Mouse (Mus musculus): ENCODE data around the gene Bcs1l. TPM values are rescaled to one million over a fixed set of nuclear protein-coding genes. Genes with fewer than 3 reads are reported as not detected.

Bcs1l gene
- total and polyA plus RNA-seq, 3 experiments = 4.8 to 36.5 (median 26.8) TPM

DNA sequence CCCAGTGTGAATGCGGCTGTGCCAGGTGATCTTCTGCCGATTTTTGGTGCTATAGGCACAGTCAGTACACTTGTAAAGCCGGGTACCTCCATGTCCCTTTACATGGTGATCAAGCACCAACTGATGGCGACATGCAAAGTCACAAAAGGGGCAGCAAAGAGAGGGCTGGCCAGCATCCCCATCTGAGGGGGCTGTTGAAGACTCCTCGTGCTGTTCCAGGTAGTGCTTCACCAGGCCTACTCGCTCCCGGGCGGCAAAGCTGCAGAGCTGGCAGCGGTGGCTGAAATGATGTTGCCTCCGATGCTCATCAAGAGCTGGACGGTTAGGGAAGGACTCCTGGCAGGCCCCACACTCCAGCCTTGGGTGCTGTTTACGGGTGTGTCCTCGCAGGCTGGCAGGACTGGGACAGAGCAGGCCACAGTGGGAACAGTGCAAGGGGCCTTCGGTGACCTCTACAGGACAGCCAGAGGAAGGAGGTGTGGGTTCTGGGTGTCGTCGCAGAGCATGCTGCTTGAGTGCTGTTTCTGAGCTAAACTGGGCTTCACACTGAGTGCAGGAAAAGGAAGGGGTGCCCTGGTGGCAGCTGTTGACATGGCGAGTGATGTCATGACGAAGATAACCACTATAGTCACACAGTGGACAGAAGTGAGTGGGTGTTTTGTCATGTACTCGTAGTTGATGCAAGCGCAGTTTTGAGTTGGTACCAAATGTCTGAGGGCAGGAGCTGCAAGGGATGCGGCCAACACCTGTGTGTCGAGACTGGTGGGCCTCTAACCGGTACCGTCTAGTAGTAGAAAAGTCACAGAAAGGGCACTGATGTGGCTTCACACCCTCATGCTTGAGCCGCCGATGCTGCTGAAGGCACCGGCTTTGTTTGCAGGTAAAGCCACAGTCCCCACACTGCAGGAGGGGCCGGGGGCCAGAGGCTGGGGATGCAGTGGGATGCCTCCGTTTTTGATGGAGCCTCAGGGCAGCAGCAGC, 18.1 kb upstream of the Bcs1l start:
- no peak overlapping the region for H3K4me3 ChIP-seq (ENCODE audit: low read depth, low read length)
- TF ChIP-seq CTCF (IDR thresholded peaks at IDR 0.05; ENCODE audit: low read depth, low read length) (no peak), POLR2AphosphoS5 (IDR thresholded peaks at IDR 0.05; ENCODE audit: insufficient replicate concordance, low read depth, low read length) (no peak), GATA1 (IDR thresholded peaks at IDR 0.05; ENCODE audit: borderline replicate concordance, low read length) (no peak), GATA2 (IDR thresholded peaks at IDR 0.05; ENCODE audit: borderline replicate concordance, low read depth, low read length) (no peak), TAL1 (conservative IDR thresholded peaks at IDR 0.05; ENCODE audit: low read depth, low read length) (no peak)
- no peaks in the 10 kb centered on the region for H3K9me3 ChIP-seq (replicated peaks)
- H3K27me3 ChIP-seq (ENCODE audit: insufficient read depth, low read length) = no peaks in the 10 kb centered on the region
- DNase-seq (ENCODE audit: low spot score) (no peak), ATAC-seq (ENCODE audit: extremely low read depth, insufficient number of reproducible peaks, low FRiP score, poor library complexity, severe bottlenecking) (no peak)
- H3K36me3 ChIP-seq (replicated peaks) = peaks cover 94% of the 10 kb centered on the region
- peaks cover 10% of the 10 kb centered on the region for H3K4me1 ChIP-seq (ENCODE audit: insufficient read depth, low read depth, low read length)

DNA sequence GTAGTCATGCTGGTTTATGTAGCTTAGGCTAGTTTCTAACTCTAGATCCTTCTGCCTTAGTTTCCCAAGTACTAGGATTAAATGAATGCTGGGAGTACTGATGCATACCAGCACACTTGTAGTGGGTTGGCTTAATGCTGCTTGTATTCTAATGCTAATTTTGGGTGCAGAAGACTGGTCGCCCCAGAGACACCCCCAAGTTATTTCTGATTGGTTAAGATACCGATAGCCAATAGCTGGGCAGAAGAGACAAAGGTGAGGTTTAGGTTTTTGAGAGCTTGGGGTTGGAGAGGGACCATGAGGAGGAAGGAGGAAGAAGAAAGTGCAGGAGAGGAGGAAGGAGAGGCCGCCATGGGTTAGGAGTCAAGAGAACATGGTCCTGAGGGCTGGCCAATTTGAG, 5.5 kb upstream of the Bcs1l start:
- H3K27me3 ChIP-seq (ENCODE audit: insufficient read depth, low read length) = no peaks in the 10 kb centered on the region
- no peak overlapping the region for H3K4me3 ChIP-seq (ENCODE audit: low read depth, low read length)
- ATAC-seq (ENCODE audit: extremely low read depth, insufficient number of reproducible peaks, low FRiP score, poor library complexity, severe bottlenecking) (no peak), DNase-seq (ENCODE audit: low spot score) (no peak)
- H3K4me1 ChIP-seq (ENCODE audit: insufficient read depth, low read depth, low read length) = peaks cover 30% of the 10 kb centered on the region
- TF ChIP-seq GATA1 (IDR thresholded peaks at IDR 0.05; ENCODE audit: borderline replicate concordance, low read length) (no peak), POLR2AphosphoS5 (IDR thresholded peaks at IDR 0.05; ENCODE audit: insufficient replicate concordance, low read depth, low read length) (no peak), CTCF (IDR thresholded peaks at IDR 0.05; ENCODE audit: low read depth, low read length) (no peak), GATA2 (IDR thresholded peaks at IDR 0.05; ENCODE audit: borderline replicate concordance, low read depth, low read length) (no peak), TAL1 (conservative IDR thresholded peaks at IDR 0.05; ENCODE audit: low read depth, low read length) (no peak)
- peaks cover 76% of the 10 kb centered on the region for H3K36me3 ChIP-seq (replicated peaks)
- H3K9me3 ChIP-seq (replicated peaks) = no peaks in the 10 kb centered on the region

- Histone ChIP-seq H3K4me1 (ENCODE audit: insufficient read depth, low read depth, low read length) (peaks cover 44% of the 10 kb centered on the region), H3K4me3 (ENCODE audit: low read depth, low read length) (no peak overlapping the region), H3K36me3 (replicated peaks) (peaks cover 62% of the 10 kb centered on the region), H3K9me3 (replicated peaks) (no peaks in the 10 kb centered on the region), H3K27me3 (ENCODE audit: insufficient read depth, low read length) (no peaks in the 10 kb centered on the region)
- DNase-seq (ENCODE audit: low spot score) (no peak), ATAC-seq (ENCODE audit: extremely low read depth, insufficient number of reproducible peaks, low FRiP score, poor library complexity, severe bottlenecking) (no peak)
- TF ChIP-seq GATA2 (IDR thresholded peaks at IDR 0.05; ENCODE audit: borderline replicate concordance, low read depth, low read length) (no peak), GATA1 (IDR thresholded peaks at IDR 0.05; ENCODE audit: borderline replicate concordance, low read length) (no peak), POLR2AphosphoS5 (IDR thresholded peaks at IDR 0.05; ENCODE audit: insufficient replicate concordance, low read depth, low read length) (no peak), TAL1 (conservative IDR thresholded peaks at IDR 0.05; ENCODE audit: low read depth, low read length) (no peak), CTCF (IDR thresholded peaks at IDR 0.05; ENCODE audit: low read depth, low read length) (no peak)
Observed at GRCm38 (mm10) chr1:74584616-74585398, 3.3 kb upstream of the Bcs1l start.

DNA sequence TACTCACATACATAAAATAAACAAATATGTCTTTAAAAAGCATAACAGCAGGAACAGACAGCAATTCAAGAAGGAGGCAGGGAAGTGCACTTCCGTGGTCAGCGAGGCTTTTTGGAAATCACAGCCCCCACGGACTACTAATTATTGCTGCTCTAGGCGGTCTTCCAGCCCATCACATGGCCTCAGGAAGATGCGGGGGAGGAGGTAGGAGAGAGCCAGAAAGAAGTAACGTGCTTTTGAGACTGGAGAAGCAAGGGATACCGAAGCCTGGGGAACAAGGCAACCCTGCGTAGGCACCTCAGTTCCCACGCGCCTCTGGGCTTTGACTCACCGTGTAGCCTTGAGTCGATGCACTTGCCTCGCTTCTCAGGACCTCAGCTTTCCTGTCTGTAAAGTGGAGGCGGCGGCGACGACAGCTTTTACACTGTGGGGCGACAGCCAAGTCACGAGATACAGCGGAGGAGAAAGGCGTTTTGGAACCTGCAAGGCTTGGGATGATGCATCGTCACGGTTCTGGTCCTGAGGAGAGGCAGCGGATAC, 786 bp upstream of the Bcs1l start:
- peak; percentile 20 for DNase-seq (ENCODE audit: low spot score)
- TF ChIP-seq GATA2 (IDR thresholded peaks at IDR 0.05; ENCODE audit: borderline replicate concordance, low read depth, low read length) (no peak), TAL1 (conservative IDR thresholded peaks at IDR 0.05; ENCODE audit: low read depth, low read length) (no peak), GATA1 (IDR thresholded peaks at IDR 0.05; ENCODE audit: borderline replicate concordance, low read length) (no peak), CTCF (IDR thresholded peaks at IDR 0.05; ENCODE audit: low read depth, low read length) (no peak), POLR2AphosphoS5 (IDR thresholded peaks at IDR 0.05; ENCODE audit: insufficient replicate concordance, low read depth, low read length) (no peak)
- Histone ChIP-seq H3K4me1 (ENCODE audit: insufficient read depth, low read depth, low read length) (peaks cover 56% of the 10 kb centered on the region), H3K4me3 (ENCODE audit: low read depth, low read length) (peak overlapping the region; percentile 77), H3K9me3 (replicated peaks) (no peaks in the 10 kb centered on the region), H3K27me3 (ENCODE audit: insufficient read depth, low read length) (no peaks in the 10 kb centered on the region), H3K36me3 (replicated peaks) (peaks cover 68% of the 10 kb centered on the region)
- no peak for ATAC-seq (ENCODE audit: extremely low read depth, insufficient number of reproducible peaks, low FRiP score, poor library complexity, severe bottlenecking)

DNA sequence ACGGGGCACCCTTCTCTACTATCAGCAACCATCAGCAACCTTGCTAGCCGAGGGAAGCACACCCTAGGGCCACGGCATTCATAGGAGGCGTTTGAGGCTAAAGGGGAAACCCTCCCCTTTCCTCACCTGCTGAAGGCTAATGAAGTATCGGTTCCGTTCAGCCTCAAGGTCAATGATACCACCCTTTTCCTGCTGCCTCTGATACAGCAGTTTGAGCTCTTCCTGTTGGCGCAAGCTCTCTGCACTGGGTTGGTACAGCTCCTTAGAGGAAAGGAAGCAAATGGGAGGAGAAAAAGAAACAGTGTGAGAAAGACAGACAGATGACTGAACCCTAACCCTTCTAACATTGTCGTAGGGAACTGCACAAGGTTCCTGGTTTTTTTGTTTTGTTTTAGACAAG, 6.3 kb downstream of the Bcs1l start:
- H3K4me3 ChIP-seq (ENCODE audit: low read depth, low read length) = no peak overlapping the region
- peaks cover 91% of the 10 kb centered on the region for H3K36me3 ChIP-seq (replicated peaks)
- H3K9me3 ChIP-seq (replicated peaks) = no peaks in the 10 kb centered on the region
- peaks cover 31% of the 10 kb centered on the region for H3K4me1 ChIP-seq (ENCODE audit: insufficient read depth, low read depth, low read length)
- TF ChIP-seq CTCF (IDR thresholded peaks at IDR 0.05; ENCODE audit: low read depth, low read length) (no peak), POLR2AphosphoS5 (IDR thresholded peaks at IDR 0.05; ENCODE audit: insufficient replicate concordance, low read depth, low read length) (no peak)
- no peak for ATAC-seq (ENCODE audit: extremely low read depth, insufficient number of reproducible peaks, low FRiP score, poor library complexity, severe bottlenecking)
- H3K27me3 ChIP-seq (ENCODE audit: insufficient read depth, low read length) = no peaks in the 10 kb centered on the region
- DNase-seq (ENCODE audit: low spot score) = no peak

Measured in G1E (cell line).